Mouse (Mus musculus) v-Abl transformed pro-B cells (cell line): ENCODE results near the gene Ntmt1.

Experiments
- in situ Hi-C, 2 experiments: fragments of 400-800 bp; cut with MboI; formaldehyde crosslinking; loops; one replicate each; pipeline ENCODE4 v1.15.1; 2025; ENCODE audit not compliant: unreplicated experiment in 2 of 2

Ntmt1 gene

DNA sequence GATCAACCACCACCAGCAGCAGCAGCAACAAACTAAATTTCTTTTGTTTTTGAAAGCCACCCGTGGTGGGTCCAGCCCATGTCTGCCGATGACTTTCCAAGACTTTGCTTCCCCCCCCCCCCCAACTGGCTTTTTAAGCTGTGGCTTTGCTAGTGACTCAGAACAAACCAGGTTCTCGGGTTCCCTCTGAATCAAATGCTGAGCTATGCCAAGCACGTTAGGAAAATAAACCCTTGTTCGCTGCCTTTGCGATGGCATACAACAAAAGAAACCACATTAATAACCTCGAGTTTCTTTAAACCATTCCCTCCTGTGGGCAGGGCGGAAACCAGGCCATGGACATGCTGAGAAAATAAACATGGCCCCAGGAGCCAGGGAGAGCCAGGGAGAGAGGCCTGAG is 40.6 kb downstream of the Ntmt1 start:
- in situ Hi-C loops, result no loop called here

DNA sequence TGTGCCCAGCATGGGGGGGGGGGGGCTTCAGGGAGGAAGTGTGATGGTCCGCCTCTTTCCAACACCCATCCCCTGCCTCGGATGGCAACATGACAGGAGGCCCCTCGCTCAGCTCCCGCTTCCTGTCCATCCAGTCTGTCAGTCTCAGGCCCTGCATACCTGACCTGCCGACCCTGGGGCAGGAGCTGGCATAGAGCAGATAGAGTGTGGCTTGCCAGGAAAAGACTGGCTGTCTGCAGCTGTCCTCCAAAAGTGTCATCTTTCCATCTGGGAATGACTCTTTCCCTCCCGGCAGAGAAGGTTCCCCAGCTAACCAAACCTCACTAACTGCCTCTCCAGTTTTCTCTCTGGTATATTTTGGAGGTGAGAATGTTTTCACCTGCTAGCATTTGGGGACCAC is 43.0 kb downstream of the Ntmt1 start:
- in situ Hi-C loops, result loop anchor here in 1 of 2 experiments (25.0 kb wide), 3 partner anchors 687 to 1538 kb away; partner anchors contain the start of gene Prdm12

DNA sequence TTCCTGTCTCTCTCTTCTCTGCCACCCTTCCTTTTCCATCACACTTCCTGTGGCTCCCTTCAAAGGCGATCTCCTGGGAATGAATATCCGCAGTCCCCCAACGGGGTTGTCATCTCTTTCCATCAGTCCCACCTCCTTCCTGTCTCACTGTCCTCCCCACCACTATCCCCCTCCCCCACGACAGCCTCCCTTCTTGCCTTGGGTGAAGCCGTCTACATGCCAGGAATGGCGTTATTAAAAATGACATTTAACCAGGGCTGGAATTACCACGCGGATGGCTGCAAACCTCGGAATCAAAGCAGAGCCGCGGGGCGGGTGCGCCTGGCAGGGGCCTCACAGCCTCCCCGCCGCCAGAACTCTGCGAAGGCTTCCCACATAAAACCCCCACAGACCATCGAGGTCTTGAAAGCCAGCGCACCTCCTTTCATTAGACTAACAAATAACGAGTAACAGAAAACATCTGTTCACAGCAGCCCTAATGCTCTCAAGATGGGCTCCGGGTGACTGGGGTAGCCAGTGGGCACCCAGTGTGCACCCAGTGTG is 45.2 kb downstream of the Ntmt1 start:
- in situ Hi-C loops, result loop anchor here in 1 of 2 experiments (25.0 kb wide), 3 partner anchors 684 to 1541 kb away; partner anchors contain the start of gene Prdm12

DNA sequence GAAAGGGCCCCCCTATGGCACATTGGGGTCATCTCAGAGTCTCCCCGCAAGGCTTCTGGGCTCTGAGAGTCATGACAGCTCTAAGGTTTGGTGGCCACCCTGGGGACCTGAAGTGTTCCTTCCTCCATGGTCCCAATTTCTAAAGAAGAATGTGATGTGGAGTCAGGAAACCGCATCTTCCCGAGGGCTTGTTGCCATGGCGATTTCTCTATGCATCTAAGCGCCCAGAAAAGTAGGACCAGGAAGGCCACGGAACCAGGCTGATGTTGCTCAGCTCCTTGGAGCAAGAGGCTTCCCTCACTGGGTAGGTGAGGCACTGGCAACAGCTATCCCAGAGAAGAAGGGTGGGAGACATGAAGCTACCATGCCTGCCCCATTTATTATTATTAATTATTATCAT is 49.5 kb downstream of the Ntmt1 start:
- in situ Hi-C loops, result loop anchor here in 1 of 2 experiments (25.0 kb wide), 3 partner anchors 680 to 1545 kb away; partner anchors contain the start of gene Prdm12

DNA sequence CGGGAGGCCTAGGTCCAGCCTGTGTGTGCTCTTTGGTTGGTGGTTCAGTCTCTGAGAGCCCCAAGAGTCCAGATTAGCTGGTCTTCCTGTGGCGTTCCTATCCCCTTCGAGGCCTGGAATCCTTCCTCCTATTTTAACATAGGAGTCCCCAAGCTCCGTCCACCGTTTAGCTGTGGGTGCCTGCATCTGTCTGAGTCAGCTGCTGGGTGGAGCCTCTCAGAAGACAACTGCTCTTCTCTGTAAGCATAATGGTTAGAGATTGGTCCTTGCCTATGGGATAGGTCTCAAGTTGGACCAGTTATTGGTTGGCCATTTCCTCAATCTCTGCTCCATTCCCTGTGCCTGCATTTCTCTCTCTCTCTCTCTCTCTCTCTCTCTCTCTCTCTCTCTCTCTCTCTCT is 52.2 kb downstream of the Ntmt1 start:
- in situ Hi-C loops, result loop anchor here in 1 of 2 experiments (25.0 kb wide), 3 partner anchors 678 to 1547 kb away; partner anchors contain the start of gene Prdm12

DNA sequence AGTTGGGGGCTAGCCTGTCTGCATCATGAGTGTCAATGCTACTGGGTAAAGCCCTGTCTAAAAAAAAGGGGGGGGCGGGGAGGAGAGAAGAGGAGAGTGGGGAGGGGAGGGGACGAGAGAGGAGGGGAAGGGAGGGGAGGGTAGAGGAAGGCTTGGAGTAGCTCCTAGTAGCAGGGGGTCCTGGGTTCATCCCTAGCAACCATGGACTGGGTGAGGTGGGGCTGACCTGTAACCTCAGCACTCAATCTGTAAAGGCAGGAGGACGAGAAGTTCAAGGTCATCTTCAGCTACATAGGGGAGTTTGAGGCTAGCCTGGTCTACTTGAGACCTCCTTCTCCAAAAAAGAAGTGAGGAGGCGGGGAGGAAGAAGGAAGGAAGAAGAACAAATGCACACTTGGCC is 54.5 kb downstream of the Ntmt1 start:
- in situ Hi-C loops, result loop anchor here in 1 of 2 experiments (25.0 kb wide), 3 partner anchors 675 to 1550 kb away; partner anchors contain the start of gene Prdm12

DNA sequence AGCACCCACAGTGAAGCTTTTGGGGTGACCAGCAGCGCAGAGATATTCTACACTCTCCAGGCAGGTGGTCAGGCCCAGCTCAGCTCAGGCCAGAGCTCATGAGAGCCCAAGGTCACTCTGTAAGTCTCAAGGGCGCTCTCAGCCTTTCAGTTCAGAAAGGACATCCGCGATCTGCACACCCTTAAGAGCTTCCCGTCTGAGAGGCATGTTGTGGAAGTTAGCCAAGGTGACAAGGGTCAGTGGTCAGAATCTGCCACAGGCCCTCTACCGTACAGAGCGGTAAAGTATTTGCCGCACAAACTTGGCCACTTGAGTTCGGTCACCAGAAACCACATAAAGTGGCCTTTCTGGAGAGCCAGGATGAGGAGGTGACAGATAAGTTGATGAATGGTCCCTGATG is 55.9 kb downstream of the Ntmt1 start:
- in situ Hi-C loops, result loop anchor here in 1 of 2 experiments (25.0 kb wide), 3 partner anchors 674 to 1551 kb away; partner anchors contain the start of gene Prdm12

DNA sequence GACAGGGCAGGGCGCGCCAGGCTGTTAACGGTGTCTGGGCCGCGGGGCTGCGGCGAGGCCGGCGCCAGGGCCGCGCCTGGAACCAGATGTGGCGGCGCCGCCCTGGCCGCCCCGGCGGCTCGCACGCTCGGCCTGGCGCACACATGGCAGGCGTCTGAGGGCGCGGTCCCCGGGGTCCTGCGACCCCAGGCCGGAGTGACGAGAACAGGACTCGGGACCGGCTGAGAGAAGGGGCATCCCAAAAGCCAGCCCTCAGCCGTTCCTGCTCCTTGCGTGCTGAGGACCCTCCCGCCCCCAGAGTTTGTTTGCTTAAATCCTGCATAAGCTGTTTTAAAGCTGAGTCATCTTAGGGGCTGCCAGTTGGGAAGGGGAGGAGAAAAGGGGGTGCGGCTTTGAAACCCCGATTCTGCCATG is 57.3 kb downstream of the Ntmt1 start:
- in situ Hi-C loops, result loop anchor here in 1 of 2 experiments (25.0 kb wide), 3 partner anchors 672 to 1553 kb away; partner anchors contain the start of gene Prdm12

DNA sequence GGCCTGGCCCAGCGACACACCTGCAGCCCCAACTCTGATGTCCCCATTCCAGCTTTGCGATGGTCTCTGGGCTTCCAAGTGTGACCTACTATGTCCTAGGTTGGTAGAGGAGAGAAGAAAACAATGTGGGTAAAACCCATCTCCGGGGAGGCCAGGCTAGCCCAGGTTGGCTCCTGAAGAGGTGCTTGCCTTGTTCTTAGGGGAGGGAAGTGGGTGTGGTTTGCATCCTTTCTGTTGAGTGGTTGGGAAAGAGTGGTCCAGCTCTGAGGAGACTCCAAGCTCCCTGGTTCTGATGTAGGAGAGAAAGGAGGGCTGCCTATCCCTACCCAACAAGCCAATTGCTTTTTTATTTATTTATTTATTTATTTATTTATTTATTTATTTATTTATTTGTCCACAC is 57.8 kb downstream of the Ntmt1 start:
- in situ Hi-C loops, result loop anchor here in 1 of 2 experiments (25.0 kb wide), 3 partner anchors 672 to 1553 kb away; partner anchors contain the start of gene Prdm12

DNA sequence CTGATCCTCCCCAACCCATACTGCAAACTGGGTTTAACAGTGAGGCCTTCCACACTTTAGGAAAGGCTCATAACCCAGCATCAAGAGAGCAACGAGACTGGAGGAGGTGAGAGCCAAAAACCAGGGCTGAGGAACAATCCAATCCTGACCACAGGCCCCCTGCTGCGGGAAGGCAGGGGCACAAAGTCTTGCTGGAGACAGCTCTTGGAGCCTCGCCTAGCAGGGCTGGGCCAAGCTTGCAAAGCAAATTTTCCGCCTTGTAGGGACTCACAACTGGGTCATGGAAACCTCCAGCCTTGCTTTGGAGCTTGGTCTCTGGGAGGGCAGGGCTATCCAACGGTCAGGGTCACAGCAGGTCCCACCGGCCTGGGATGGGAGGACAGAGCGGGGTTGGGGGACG is 63.2 kb downstream of the Ntmt1 start:
- in situ Hi-C loops, result loop anchor here in 1 of 2 experiments (25.0 kb wide), 3 partner anchors 666 to 1559 kb away; partner anchors contain the start of gene Prdm12
